Mouse (Mus musculus) brown adipose tissue, adult 24 weeks (tissue): ENCODE measurements around the gene Lbhd2. TPM values are rescaled to one million over a fixed set of nuclear protein-coding genes. Genes with fewer than 3 reads are reported as not detected.

Source experiments
- H3K27ac ChIP-seq: fragments of 200-500 bp; replicated peaks from 2 replicates; pipeline ENCODE4 v1.5.1; 2012; ENCODE audit warnings: low read depth, mild to moderate bottlenecking, low read length
- H3K4me1 ChIP-seq: fragments of 200-500 bp; 2 replicates; pipeline ENCODE4 v1.6.1; 2012; ENCODE audit warnings: low read length, mixed read lengths; ENCODE audit not compliant: control insufficient read depth, insufficient read depth, insufficient read length
- H3K4me3 ChIP-seq: fragments of 200-500 bp; 2 replicates; pipeline ENCODE4 v1.5.1; 2012; ENCODE audit warnings: low read depth, mild to moderate bottlenecking, low read length, moderate library complexity; ENCODE audit not compliant: insufficient read depth
- polyA plus RNA-seq: library from polyadenylated mRNA; stranded (reverse); fragments of >200 nt; gene quantifications from 2 replicates; pipeline ENCODE4 v1.2.4, GENCODE M21; 2012; ENCODE audit not compliant: missing spikeins, insufficient read depth, insufficient read length

Lbhd2 gene
- polyA plus RNA-seq, 1 experiment, result not detected

DNA sequence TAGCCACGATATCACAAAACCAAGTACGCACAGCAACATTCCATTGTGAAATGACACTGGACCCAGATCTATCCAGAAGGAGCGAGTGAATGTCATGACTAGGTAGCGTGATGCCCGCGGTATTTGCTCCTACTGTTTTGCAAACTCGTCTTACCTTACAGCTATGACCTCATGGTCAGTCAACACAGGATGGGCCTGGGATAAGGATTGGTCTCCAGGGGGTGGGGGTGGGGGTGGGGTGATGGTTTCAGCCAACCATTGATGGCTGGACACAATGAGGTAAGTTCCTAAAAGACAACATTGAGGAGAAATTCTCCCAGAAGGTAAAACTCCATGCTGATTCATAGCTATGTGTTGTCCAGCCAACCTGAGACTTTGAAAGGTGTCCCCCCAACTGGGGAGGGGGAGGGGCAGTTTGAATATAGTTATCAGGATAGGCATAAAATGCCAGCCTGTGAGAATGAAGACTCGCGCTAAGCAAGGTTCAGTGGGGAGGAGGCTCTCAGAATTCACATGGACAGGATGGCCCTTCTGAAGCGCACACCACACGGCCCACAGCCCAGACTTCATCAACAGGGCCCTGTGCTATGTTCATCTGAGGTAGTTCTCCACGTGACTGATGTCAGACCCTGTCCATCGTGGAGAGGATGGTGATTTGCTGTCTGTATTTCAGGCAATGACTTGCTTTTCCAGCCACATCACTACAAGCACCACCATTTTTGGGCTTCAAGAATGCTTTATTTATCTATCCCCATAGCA is 20.5 kb upstream of the Lbhd2 start:
- Histone ChIP-seq H3K4me1 (peaks cover 11% of the 10 kb centered on the region; the same call in 1 of the 2 replicates), H3K4me3 (no peak overlapping the region), H3K27ac (peak overlapping the region; percentile 91)

- H3K27ac ChIP-seq, result peak overlapping the region; percentile 91
- no peak overlapping the region for H3K4me3 ChIP-seq
- H3K4me1 ChIP-seq, result peaks cover 11% of the 10 kb centered on the region; the same call in 1 of the 2 replicates
Measured at GRCm38 (mm10) chr12:111386642-111387120, 19.9 kb upstream of the Lbhd2 start.

DNA sequence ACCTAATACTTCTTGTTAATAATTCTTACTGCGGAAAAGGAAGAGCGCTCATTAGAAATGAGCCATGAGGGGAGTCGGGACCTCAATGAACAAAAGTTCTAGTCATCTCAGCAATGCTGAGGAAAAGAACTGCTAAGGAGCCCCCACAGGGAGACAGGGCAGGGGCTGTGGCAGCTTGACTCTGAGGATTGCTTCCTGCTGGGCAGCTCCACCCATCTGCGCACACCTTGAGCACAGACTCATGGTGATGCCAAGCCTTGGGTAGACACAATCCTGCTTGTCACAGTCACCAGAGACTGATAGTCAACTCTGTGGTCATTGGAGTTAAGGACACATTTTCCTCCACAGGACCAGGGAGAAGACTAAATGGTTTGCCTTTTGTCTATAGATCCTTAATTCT is 19.5 kb upstream of the Lbhd2 start:
- H3K4me3 ChIP-seq, result no peak overlapping the region
- peak overlapping the region; percentile 87 for H3K27ac ChIP-seq
- H3K4me1 ChIP-seq, result peaks cover 11% of the 10 kb centered on the region; the same call in 1 of the 2 replicates

DNA sequence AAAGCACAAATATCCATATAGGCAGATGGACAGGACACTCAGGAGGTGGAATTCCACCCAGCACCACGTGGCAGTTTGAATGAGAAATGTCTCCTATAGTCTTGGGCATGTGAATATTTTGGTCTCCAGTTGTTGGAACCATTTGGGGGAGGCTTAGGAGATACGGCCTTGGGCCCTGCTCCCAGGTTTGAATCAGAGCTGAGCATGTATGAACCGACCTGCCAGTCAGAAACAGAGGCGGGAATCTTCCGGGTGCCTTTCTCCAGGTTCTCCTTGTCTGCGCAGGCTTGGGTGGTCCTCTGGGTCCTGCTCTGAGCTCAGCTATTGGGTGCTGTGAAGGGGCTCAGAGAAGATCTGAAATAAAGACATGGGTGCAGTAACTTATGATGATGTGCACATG is 12.6 kb upstream of the Lbhd2 start:
- no peak overlapping the region for H3K4me3 ChIP-seq
- no peaks in the 10 kb centered on the region for H3K4me1 ChIP-seq
- no peak overlapping the region for H3K27ac ChIP-seq

GRCm38 (mm10) chr12:111396997-111397396 is 9.6 kb upstream of the Lbhd2 start:
- Histone ChIP-seq H3K4me3 (no peak overlapping the region), H3K4me1 (no peaks in the 10 kb centered on the region), H3K27ac (no peak overlapping the region)

- H3K4me3 ChIP-seq, result no peak overlapping the region
- no peaks in the 10 kb centered on the region for H3K4me1 ChIP-seq
- no peak overlapping the region for H3K27ac ChIP-seq
Measured at GRCm38 (mm10) chr12:111401454-111402184, 5.0 kb upstream of the Lbhd2 start.

DNA sequence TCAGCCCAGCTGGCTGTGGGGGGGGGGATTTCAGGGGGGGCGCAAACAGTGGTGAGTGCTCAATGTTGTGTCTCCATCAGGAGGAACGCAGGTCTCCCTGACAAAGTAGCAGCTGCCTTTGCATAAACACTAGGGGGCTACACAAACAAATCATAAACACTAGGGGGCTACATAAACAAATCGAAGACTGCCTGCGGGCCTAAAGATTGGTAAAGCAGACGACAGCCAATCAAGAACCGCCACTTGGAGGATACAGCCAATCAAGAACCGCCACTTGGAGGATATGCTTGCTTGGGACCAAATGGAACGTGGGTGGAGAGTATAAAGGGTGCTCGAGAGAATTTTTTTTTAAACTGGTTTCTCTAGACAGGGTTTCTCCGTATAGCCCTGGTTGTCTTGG is 1.7 kb upstream of the Lbhd2 start:
- H3K27ac ChIP-seq, result no peak overlapping the region

GRCm38 (mm10) chr12:111409583-111409982 is 3.0 kb downstream of the Lbhd2 start:
- H3K4me3 ChIP-seq, result no peak overlapping the region

More for the DNA sequence above, 1.7 kb upstream of the Lbhd2 start:
- Histone ChIP-seq H3K4me1 (no peaks in the 10 kb centered on the region), H3K4me3 (no peak overlapping the region)

GRCm38 (mm10) chr12:111411631-111412355 is 5.2 kb downstream of the Lbhd2 start:
- Histone ChIP-seq H3K27ac (no peak overlapping the region), H3K4me1 (no peaks in the 10 kb centered on the region), H3K4me3 (no peak overlapping the region)

More at GRCm38 (mm10) chr12:111409583-111409982, 3.0 kb downstream of the Lbhd2 start:
- H3K27ac ChIP-seq, result no peak overlapping the region
- H3K4me1 ChIP-seq, result no peaks in the 10 kb centered on the region

- Histone ChIP-seq H3K27ac (peak overlapping the region; percentile 25; the same call in 1 of the 2 replicates), H3K4me1 (no peaks in the 10 kb centered on the region), H3K4me3 (peak overlapping the region; percentile 48)
Measured at GRCm38 (mm10) chr12:111412581-111413284, 6.1 kb downstream of the Lbhd2 start.

GRCm38 (mm10) chr12:111413300-111413699 is 6.7 kb downstream of the Lbhd2 start:
- Histone ChIP-seq H3K4me3 (peak overlapping the region; percentile 48), H3K27ac (peak overlapping the region; percentile 25; the same call in 1 of the 2 replicates), H3K4me1 (no peaks in the 10 kb centered on the region)

GRCm38 (mm10) chr12:111416921-111417779 is 10.5 kb downstream of the Lbhd2 start, which contains the start of gene Exoc3l4:
Exoc3l4 (plus strand) TSS chr12:111417017.
- Histone ChIP-seq H3K4me1 (no peaks in the 10 kb centered on the region), H3K4me3 (peak within 1 kb of the TSS; percentile 44), H3K27ac (no peak within 1 kb of the TSS)

GRCm38 (mm10) chr12:111419918-111420317 is 13.3 kb downstream of the Lbhd2 start:
- H3K4me3 ChIP-seq, result no peak overlapping the region
- no peaks in the 10 kb centered on the region for H3K4me1 ChIP-seq
- H3K27ac ChIP-seq, result no peak overlapping the region
